Mouse (Mus musculus) thymus, postnatal 14 days (tissue): Measurements from ENCODE around the gene Ywhah.

Experiments used
- DNase-seq: peaks from one replicate; pipeline ENCODE4 v3.0.0; 2021

Gene Ywhah

DNA sequence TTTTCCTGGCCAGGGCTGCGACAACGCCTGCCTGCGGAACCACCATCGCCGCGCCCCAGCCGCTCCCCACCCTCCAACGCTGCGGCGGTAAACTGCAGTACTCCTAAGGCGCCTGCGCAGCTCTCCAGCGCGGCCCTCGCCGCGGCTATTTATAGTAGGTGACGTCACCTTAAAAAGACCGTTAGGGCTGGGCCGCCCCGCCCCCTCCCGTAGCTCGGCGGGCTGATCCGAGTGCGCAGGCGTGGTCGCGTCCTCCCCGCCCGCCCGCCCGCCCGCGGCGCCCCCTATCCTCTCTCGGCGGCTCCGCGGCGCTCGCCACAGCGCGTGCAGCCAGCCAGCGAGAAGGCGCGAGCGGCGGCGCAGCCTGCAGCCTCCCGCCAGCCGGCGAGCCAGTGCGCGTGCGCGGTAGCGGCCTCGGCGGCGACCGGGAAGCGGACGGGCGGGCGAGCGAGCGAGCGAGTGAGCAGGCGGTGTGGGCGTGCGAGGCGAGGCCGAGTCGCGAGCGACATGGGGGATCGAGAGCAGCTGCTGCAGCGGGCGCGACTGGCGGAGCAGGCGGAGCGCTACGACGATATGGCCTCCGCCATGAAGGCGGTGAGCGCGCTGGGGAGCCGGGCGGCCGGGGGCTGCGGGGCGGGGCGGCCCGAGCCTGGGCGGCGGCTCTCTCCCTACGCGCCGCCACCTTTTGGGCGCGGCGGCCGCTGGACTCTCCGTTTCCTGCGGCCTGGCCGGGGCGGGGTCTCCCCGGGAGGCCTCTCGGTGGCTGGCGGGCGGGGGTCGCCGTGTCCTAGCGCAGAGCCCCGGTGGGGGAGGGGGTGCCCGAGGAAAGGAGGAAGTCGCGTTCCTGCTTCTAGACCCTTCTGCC is at the start of gene Ywhah:
Gene Ywhah, plus strand, starts transcription at position 256 of the 865 bp plus-strand sequence.
- DNase-seq: peak; percentile 98

DNA sequence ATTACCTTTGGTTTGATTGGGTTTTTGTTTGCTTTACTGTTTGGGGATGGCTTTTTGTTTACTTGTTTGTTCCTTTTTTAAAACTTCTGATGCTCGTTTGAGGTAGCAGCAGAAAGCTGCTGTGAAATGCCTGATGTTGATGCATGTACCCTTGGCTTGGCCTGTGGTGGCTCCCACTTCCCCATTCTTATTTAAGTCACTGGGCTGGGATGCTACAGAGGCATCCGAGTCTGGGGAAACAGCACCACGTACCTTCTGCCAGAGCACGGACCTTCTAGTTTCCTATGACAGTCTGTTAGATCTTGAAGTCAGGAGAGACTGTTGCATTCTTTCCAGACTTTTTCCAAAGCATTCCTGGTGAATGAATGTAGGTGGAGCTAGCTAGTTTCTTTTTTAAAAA is 42.1 kb upstream of the Ywhah start:
- DNase-seq: no peak

DNA sequence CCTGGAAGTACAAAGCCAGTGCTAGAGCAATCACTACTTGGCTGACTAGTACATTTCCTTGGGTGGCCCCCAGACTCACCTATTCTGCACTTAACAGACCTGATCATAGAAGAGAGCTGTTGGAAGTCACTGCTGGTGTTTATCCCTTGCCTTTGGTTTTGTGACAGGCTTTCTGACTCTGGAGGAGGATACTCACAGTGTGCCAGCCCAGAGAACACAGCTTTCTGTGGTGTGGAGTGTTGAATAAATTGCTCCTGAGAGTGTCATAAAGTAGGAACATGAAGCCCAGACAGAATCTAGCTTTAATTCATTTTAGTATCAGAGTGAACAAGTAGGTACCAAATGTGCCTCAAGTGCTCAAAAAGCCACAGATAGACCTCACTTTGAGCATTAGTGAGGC is 41.4 kb upstream of the Ywhah start:
- no peak for DNase-seq

DNA sequence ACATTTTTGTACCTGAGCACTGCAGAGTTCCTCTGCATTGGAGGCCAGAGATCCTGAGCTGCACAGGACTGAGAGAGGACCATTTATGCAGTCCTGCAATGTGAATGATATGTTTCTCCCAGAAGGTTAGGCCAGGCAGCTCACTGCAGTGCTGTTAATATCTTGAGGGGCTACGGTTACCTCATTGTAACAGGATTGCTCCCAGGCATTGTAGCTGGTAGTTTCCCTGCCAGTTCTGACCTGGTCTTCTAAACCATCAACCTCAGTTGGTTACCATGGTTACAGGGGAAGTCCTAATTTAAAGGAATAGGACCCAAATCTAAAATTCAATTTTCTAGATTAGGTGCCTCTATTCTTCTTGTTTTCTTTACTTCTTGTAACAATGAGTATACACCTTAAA is 33.2 kb upstream of the Ywhah start:
- no peak for DNase-seq

DNA sequence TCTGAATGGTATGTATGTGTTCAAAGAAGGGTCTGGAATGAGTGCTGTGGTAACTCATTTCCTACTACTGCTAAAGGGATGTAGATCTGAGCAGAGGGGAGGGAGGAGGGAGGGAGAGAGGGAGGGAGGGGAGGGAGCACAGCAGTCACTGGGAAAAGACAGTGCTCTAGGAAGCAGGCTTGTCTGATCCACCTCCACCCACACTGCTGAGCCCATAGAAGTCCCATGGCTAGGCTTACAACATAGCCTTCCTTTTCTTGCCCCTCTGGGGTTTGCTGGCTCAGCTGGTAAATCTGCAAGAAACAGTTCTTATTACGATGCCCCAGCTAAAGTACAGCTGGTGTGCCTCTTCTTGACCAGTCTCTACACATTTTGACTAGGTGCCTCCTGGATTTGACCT is 30.7 kb upstream of the Ywhah start:
- no peak for DNase-seq

DNA sequence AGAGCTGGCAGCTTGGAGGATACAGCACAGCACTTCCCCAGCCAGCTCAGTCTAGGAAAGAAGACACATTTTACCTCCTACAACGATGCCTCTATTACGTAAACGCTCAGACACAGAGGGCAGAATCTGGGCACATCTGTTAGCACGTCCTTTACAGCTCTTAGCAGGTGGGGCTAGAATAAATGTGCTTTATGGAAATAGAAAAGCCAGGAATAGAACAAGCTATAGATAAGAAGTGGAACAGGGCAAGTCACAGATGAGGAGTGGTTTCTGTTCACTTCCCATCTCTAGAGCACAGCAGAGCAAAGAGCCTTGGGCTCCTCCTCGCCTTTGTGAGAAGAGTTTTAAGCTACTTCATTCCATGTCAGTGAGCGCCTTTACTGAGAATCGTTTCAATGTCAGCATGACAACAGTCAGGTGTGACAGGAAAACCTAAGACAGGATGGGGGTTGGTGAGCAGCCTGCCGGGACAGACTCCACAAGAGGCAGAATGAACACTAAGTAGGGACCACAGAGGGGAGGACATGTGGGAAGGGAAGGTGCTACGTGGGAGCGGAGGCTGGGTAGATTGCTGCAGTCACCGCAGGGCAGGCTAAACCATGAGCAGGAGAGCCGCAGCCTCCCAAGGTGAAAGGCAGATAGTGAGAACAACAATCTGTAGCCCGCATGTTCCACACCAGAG is 28.5 kb upstream of the Ywhah start:
- no peak for DNase-seq

DNA sequence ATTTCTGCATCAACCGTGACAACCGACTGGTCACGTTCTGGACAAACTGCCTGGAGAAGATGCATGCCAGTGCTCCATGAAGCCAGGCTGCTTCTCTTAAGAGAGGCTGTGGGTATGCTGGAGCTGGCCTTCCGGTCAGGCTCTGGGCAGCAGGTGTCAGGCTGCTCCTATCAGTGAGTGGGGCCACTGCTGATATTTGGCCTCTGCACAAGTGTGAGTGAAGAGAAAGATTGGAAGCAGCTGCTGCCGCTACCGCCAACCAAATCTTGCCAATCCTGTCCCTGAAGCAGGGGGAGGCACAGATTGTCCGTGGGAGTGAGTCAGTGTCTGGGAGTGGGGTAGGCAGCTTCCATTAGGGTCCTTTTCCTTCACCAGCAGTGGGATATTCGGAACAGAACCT is 27.5 kb upstream of the Ywhah start:
- DNase-seq: no peak

DNA sequence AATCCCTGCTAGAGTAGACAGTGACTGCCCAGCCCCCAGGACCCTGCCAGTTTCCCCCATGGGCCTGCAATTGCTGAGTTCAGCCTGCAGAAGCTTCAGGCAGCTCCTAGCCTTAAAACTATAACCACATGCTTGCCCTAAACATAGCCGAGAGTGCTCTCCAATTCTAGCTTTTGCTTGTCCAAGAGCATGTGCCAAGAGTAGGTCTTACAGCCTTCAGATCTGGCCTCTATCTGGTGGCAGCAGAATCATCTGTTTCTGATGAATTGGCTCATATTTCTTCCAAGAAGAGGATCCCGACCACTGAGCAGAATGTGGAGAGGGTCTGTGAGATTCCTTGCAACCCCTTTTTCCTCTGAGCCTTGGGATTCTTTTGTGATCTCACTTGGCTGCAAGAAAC is 24.1 kb upstream of the Ywhah start:
- DNase-seq: no peak

DNA sequence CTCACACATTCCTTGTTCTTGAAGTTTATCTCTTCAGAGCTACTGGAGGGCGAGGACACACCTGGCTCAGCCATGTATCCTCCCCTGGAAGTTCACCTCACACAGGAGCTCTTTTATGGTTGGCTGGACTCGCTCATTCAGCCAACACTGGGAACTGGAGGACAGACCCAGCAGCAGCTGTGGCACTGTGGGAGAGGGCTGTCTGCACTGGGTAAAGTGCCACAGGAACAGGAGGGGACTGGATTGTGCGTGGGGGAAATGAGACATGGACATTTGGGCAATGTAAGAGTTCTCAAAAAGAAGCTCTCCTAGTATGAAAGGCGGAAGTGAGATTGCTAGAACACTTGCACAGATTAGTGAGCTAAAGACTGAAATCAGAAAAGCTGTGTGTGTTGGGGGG is 22.9 kb upstream of the Ywhah start:
- DNase-seq: no peak

DNA sequence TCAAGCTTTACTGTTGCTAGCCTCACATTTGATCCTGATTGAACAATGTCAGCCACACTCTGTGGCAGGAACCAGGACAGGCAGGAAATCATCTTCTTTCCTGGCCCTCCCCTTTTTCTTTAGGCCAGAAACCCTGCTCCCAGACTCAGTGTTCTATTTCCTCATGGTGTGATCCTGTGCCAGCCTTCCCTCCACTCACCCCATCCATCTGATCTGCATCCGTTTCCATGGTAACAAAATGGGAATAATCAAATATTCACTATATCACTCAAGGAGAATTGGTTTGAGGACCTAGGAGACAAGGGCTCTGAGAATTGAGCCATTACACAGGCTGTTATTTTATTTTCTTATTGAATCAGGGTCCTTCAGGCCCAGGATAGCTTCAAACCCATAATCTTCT is 22.1 kb upstream of the Ywhah start:
- DNase-seq: no peak

DNA sequence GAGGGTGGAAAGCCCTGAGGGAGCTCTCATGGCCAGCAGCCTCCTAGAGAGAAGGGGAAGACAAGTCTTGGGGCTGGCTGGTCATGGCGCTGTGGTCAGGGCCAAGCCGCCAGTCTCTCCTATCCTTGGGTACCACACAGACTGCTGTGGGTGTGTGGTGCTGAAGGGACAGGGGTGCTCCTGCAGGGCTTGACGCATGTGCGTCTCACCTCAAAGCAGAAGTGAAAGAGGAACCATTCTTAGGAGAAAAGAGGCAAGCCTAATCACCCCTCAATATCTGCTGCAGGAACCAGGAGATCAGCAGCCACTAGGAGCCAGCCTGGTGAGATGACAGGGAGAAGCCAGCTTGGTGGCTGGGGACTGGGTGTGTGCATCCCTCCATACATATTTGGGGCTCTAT is 20.9 kb upstream of the Ywhah start:
- peak; percentile 15 for DNase-seq

DNA sequence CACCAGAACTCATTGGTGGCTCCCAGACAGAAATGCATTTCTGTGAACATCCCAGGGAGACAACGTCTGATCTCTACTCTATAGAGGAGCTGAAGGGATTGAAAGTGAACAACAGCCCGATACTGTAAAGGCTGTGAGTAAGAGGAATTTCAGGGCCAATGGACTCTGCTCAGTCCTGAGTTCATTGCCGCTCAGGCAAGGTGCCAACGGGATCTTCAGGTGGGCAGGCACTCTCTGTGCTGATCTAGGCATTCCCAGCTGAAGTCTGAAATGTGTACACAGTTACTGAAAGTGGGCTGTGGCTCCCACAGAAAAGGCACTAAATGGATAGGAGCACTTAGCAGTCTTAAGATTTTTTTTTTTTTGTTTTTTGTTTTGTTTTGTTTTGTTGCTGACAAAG is 19.8 kb upstream of the Ywhah start:
- no peak for DNase-seq

DNA sequence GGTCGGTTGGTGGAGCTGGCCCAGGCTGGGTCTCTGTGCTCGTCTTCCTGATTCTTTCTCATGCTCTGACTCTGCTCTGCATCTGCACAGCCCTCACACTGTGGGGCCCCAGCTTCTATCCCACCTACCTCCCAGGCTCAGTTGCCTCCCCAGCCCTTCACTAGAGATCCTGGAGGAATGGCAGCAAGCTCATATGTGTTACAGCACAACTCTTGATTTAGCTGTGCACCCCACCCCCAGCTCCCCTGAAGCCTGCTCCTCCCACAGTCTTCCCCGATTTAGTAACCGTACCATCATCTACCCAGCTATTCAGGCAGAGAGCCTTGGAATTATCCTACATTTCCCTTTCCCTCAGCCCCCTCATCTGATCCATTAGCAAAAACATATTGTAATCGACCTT is 17.5 kb upstream of the Ywhah start:
- DNase-seq: no peak

DNA sequence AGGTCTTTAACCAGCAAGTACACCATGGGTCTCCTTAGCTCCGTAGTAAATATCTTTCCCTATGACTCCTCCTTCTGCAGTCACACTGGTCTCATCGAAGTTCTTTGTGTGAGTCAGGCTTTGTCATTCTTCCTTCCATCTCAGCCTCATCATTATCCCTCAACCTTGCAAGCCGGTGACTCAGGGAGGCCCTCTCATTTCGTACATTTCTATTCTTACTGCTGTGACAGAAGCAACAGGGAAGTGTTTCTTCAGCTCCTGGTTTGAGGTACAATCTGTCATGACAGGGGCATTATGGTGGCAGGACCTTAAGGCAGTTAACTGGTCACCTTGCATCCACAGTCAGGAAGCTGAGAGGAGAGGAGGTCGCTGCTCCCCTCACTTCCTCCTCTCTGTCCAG is 15.8 kb upstream of the Ywhah start:
- DNase-seq: no peak

DNA sequence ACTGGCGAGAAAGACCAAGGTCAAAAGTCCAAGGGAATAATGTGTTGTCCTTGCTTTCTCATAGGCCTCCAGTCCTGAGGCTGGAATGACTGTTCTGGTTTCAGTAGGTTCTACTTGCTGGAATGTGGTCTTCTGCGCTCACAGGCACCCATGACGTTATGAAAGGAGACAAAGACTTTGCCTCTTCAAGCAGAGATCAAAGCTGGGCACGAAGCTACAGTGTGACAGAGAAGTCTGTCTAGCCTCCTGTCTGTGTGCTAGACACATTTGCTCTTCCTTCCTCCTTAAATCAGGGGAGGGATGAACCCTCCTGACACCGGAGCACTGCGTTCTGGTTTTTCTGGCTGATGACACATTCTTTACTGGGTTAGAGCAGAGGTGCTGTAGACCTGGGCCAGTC is 15.1 kb upstream of the Ywhah start:
- DNase-seq: peak; percentile 12

DNA sequence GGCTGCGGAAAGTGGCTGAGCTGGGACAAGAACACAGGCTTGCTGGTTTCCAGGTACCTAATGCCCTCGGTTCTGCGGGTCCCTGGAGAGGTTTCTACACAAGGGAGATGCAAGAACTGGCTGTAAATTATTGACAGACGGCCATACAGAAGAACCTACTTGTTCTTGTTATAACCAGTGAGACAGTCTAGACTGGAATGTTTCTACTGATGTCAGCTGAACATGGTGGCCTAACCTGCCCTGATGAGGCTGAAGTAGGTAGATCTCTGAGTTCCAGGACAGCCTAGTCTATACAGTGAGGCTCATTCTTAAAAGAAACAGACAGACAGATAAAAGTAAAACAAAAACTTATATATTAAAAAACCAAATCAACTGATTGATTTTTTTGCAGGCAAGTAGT is 14.5 kb upstream of the Ywhah start:
- DNase-seq: no peak

DNA sequence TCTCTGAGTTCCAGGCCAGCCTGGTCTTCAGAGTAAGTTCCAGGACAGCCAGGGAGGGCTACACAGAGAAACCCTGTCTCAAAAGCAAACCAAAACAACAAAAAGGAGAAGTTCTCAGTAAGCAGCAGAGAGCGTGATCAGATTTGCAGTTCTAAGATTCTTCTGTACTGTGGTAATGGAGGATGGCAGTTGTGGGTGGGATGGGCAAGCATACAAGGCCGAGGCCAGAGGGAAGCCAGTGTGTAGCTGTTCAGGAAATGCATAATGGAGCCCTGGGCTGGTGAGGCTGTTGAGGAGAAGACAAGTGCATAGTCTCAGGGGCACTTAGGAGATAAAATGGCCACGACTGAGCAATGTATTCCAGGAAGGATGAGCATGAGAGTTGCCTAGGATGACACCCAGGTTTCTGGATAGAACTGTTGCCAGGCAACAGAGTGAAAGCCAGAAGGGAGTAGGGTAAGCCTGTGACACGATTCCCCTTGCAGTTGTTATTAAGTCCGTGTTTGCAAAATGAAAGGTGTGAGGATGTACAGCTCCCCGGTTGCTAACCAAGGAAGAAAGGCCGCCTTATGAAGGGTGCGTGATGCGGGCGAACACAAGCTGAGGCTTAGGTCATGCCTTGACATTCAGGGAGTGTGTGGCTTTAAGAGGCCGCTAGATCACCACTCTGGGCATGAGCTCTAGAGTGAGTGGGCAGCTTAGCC is 13.0 kb upstream of the Ywhah start:
- no peak for DNase-seq

DNA sequence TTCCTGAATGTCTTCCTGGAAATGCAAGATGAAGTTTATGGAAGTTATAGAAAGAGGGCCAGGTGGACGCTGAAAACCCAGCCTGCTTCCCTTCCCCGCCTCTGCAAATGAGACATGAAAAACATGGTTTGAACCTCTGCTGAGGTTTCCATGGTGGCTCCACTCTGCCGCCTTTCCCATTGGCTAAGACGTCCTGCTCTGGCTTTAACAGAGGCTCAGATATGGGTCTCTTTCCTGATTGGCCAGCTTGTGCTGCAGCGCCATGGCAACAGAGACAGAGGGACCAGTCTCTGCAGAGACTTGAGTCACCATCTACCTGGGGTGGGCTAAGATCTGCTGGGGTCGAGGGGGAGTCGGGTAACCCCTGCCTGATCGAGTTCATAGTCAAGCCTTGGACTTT is 11.9 kb upstream of the Ywhah start:
- DNase-seq: no peak

DNA sequence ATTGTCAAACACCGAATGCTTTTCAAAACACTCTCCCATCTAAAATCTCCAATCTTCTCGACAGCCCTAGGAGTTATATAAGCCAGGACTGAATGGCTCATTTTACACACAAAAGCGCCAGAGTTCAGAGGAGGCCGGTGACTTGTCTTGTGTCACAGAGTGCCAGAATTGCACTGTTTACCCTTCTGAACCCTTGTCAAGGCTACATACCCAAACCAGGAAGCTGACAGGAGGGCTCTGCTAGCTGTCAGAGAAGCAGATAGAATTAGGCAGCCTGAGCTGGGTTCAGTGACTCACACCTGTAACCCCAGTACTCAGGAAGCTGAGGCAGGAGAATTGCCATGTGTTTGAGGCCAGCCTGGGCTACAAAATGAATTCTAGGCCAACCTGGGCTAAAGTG is 11.2 kb upstream of the Ywhah start:
- no peak for DNase-seq

DNA sequence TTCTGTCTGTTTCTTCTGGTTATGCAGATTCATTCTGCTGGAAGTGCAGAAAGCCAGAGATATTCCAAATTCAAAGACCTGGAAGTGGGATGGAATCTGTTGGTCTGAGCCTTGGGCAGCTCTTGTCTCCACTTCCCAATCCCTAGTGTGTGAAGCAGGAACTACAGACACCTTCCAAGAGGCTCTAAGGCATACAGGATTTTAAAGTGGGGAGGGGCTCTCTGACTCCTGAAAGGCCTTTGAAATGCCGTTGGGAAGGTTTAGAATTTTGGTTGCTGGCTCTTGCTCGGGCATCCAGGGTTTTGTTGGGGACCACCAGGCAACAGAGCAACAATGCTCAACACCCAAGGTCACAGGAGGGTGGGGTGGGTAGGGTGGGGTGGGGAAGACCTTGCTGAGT is 9.3 kb upstream of the Ywhah start:
- no peak for DNase-seq

DNA sequence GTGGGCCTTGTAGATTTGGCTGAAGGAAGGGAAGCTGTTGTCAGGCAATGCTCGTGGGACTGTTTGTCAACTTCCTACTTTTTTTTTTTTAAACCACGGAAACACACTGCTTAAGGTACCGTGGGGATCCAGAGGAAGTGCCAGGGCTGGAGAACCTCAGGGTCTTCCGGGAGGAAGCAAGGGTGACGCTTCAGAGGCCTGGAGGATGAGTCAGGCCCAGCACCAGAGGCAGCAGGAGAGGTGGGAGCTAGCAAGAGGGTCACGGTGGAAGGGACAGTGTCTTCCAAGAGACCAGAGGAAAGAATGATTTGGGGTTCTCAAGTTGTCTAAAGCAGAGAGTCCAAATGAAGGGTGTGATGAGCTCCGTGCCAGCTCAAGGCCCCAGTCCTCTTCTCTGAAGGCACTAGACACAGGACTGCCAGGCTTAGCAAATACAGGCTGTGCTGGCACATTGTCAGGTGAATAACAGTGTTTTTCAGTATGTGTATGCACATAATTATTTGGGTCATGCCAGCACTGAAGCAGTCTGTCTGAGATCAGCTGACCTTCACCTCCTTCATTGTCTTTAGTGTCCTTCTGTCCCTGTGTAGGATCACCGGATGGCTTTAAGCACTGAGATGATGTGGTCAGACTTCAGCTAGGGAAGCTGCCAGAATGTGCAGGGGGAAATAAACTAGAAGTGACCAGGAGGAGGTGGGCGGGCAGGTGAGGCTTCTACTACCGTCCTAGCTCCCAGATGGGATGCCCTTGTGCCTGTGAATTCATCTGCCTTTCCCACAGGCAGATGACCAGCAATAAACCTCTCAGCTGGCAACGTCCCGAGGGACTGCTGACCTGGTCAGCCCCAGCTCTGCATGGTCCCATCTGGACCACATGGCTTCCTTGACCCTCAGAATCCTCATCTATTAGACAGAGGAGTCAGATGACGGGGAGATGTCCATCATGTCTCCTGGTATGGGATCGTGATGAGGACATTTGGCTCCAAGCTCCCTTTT is 8.5 kb upstream of the Ywhah start:
- no peak for DNase-seq
